Mouse (Mus musculus): ENCODE results near the gene Kcna2. TPM values are rescaled to one million over a fixed set of nuclear protein-coding genes. Genes with fewer than 3 reads are reported as not detected.

The Kcna2 gene
- total RNA-seq, 2 experiments from 2014 or later = 0.66 to 1.1 TPM

GRCm38 (mm10) chr3:107101787-107102651 is 1.1 kb downstream of the Kcna2 start:
- DNase-seq (ENCODE audit: low spot score in 2 of 2) = no peak

- no peak for DNase-seq (ENCODE audit: low spot score in 2 of 2)
These were observed 2.1 kb downstream of the Kcna2 start for GRCm38 (mm10) chr3:107103041-107103440.

GRCm38 (mm10) chr3:107103462-107103861 is 2.5 kb downstream of the Kcna2 start:
- no peak for DNase-seq (ENCODE audit: low spot score in 2 of 2)

- no peak for DNase-seq (ENCODE audit: low spot score in 2 of 2)
These were observed 5.0 kb downstream of the Kcna2 start for GRCm38 (mm10) chr3:107105986-107106385.

- no peak for DNase-seq (ENCODE audit: low spot score in 2 of 2)
These were observed 11.6 kb downstream of the Kcna2 start for GRCm38 (mm10) chr3:107112498-107112897.

GRCm38 (mm10) chr3:107112932-107113659 is 12.2 kb downstream of the Kcna2 start:
- DNase-seq (ENCODE audit: low spot score in 2 of 2) = no peak

GRCm38 (mm10) chr3:107113771-107114737 is 13.1 kb downstream of the Kcna2 start:
- DNase-seq (ENCODE audit: low spot score in 2 of 2) = no peak

- no peak for DNase-seq (ENCODE audit: low spot score in 2 of 2)
These were observed 14.0 kb downstream of the Kcna2 start for GRCm38 (mm10) chr3:107114941-107115340.

GRCm38 (mm10) chr3:107115746-107116145 is 14.8 kb downstream of the Kcna2 start:
- no peak for DNase-seq (ENCODE audit: low spot score in 2 of 2)

GRCm38 (mm10) chr3:107119864-107120564 is 19.1 kb downstream of the Kcna2 start:
- no peak for DNase-seq (ENCODE audit: low spot score in 2 of 2)

- no peak for DNase-seq (ENCODE audit: low spot score in 2 of 2)
These were observed 21.4 kb downstream of the Kcna2 start for GRCm38 (mm10) chr3:107122306-107122705.

- DNase-seq (ENCODE audit: low spot score in 2 of 2) = no peak
These were observed 26.7 kb downstream of the Kcna2 start for GRCm38 (mm10) chr3:107127667-107128066.

- DNase-seq (ENCODE audit: low spot score in 2 of 2) = no peak
These were observed 27.5 kb downstream of the Kcna2 start for GRCm38 (mm10) chr3:107128421-107128820.

- no peak for DNase-seq (ENCODE audit: low spot score in 2 of 2)
These were observed 28.3 kb downstream of the Kcna2 start for GRCm38 (mm10) chr3:107129251-107129650.

GRCm38 (mm10) chr3:107130661-107131326 is 29.8 kb downstream of the Kcna2 start:
- DNase-seq (ENCODE audit: low spot score in 2 of 2) = peak in 1 of 2 experiments; percentile 32

GRCm38 (mm10) chr3:107131846-107132245 is 30.9 kb downstream of the Kcna2 start:
- no peak for DNase-seq (ENCODE audit: low spot score in 2 of 2)

- no peak for DNase-seq (ENCODE audit: low spot score in 2 of 2)
These were observed 31.7 kb downstream of the Kcna2 start for GRCm38 (mm10) chr3:107132651-107133050.

GRCm38 (mm10) chr3:107134457-107134856 is 33.5 kb downstream of the Kcna2 start:
- DNase-seq (ENCODE audit: low spot score in 2 of 2) = no peak

GRCm38 (mm10) chr3:107147126-107147525 is 46.2 kb downstream of the Kcna2 start:
- no peak for DNase-seq (ENCODE audit: low spot score in 2 of 2)

GRCm38 (mm10) chr3:107149006-107149405 is 48.1 kb downstream of the Kcna2 start:
- peak; percentile 35 to 41 for DNase-seq (ENCODE audit: low spot score in 2 of 2)

Measured in adrenal gland, adult 18-20 months (tissue).